Mouse (Mus musculus): ENCODE measurements around the gene Nrcam.

Nrcam gene

GRCm38 (mm10) chr12:44304869-44305268, 23.8 kb upstream of the Nrcam start:
- Histone ChIP-seq H3K4me1 (replicated peaks; ENCODE audit: low read depth, low read length) (peaks cover 8% of the 10 kb centered on the region), H3K9me3 (ENCODE audit: low read length) (0 out of 2 replicates have a peak, but pooled peaks cover 5% of the 10 kb centered on the region), H3K4me3 (replicated peaks; ENCODE audit: low read length) (no peak overlapping the region), H3K27me3 (ENCODE audit: insufficient read depth, low read length) (no peaks in the 10 kb centered on the region), H3K36me3 (ENCODE audit: insufficient read depth, low read length) (peaks cover 24% of the 10 kb centered on the region)
- no peak for TF ChIP-seq POU5F1 (IDR thresholded peaks at IDR 0.05; ENCODE audit: borderline replicate concordance, low read length)
- TF ChIP-seq NANOG (IDR thresholded peaks at IDR 0.05; ENCODE audit: borderline replicate concordance, low read length) = no peak
- no peak for TF ChIP-seq CTCF (conservative IDR thresholded peaks at IDR 0.05; ENCODE audit: low read length)

- no peak for TF ChIP-seq NANOG (IDR thresholded peaks at IDR 0.05; ENCODE audit: borderline replicate concordance, low read length)
- TF ChIP-seq POU5F1 (IDR thresholded peaks at IDR 0.05; ENCODE audit: borderline replicate concordance, low read length) = no peak
- TF ChIP-seq CTCF (conservative IDR thresholded peaks at IDR 0.05; ENCODE audit: low read length) = no peak
- Histone ChIP-seq H3K9me3 (ENCODE audit: low read length) (0 out of 2 replicates have a peak, but pooled peaks cover 5% of the 10 kb centered on the region), H3K27me3 (ENCODE audit: insufficient read depth, low read length) (no peaks in the 10 kb centered on the region), H3K4me3 (replicated peaks; ENCODE audit: low read length) (no peak overlapping the region), H3K36me3 (ENCODE audit: insufficient read depth, low read length) (peaks cover 29% of the 10 kb centered on the region), H3K4me1 (replicated peaks; ENCODE audit: low read depth, low read length) (peaks cover 8% of the 10 kb centered on the region)
These were observed 20.5 kb upstream of the Nrcam start for GRCm38 (mm10) chr12:44308221-44308620.

- no peaks in the 10 kb centered on the region for H3K27me3 ChIP-seq (ENCODE audit: insufficient read depth, low read length)
- peaks cover 5% of the 10 kb centered on the region for H3K36me3 ChIP-seq (ENCODE audit: insufficient read depth, low read length)
- peaks cover 9% of the 10 kb centered on the region; the same call in 1 of the 2 replicates for H3K4me1 ChIP-seq (replicated peaks; ENCODE audit: low read depth, low read length)
- no peak overlapping the region for H3K4me3 ChIP-seq (replicated peaks; ENCODE audit: low read length)
- no peaks in the 10 kb centered on the region for H3K9me3 ChIP-seq (ENCODE audit: low read length)
- no peak for TF ChIP-seq POU5F1 (IDR thresholded peaks at IDR 0.05; ENCODE audit: borderline replicate concordance, low read length)
- TF ChIP-seq NANOG (IDR thresholded peaks at IDR 0.05; ENCODE audit: borderline replicate concordance, low read length) = no peak
- no peak for TF ChIP-seq CTCF (conservative IDR thresholded peaks at IDR 0.05; ENCODE audit: low read length)
These were observed 13.5 kb upstream of the Nrcam start for GRCm38 (mm10) chr12:44315212-44315611.

GRCm38 (mm10) chr12:44325091-44325490, 3.6 kb upstream of the Nrcam start:
- peaks cover 11% of the 10 kb centered on the region for H3K4me1 ChIP-seq (replicated peaks; ENCODE audit: low read depth, low read length)
- no peaks in the 10 kb centered on the region for H3K9me3 ChIP-seq (ENCODE audit: low read length)
- H3K27me3 ChIP-seq (ENCODE audit: insufficient read depth, low read length) = peaks cover 24% of the 10 kb centered on the region
- no peak overlapping the region for H3K4me3 ChIP-seq (replicated peaks; ENCODE audit: low read length)
- no peaks in the 10 kb centered on the region for H3K36me3 ChIP-seq (ENCODE audit: insufficient read depth, low read length)
- TF ChIP-seq POU5F1 (IDR thresholded peaks at IDR 0.05; ENCODE audit: borderline replicate concordance, low read length) (no peak), CTCF (conservative IDR thresholded peaks at IDR 0.05; ENCODE audit: low read length) (no peak), NANOG (IDR thresholded peaks at IDR 0.05; ENCODE audit: borderline replicate concordance, low read length) (no peak)

- H3K27me3 ChIP-seq (ENCODE audit: insufficient read depth, low read length) = peaks cover 43% of the 10 kb centered on the region
- no peak overlapping the region for H3K4me3 ChIP-seq (replicated peaks; ENCODE audit: low read length)
- H3K36me3 ChIP-seq (ENCODE audit: insufficient read depth, low read length) = no peaks in the 10 kb centered on the region
- peak; percentile 13; the same call in 1 of the 2 replicates for TF ChIP-seq CTCF (conservative IDR thresholded peaks at IDR 0.05; ENCODE audit: low read length)
- no peak for TF ChIP-seq NANOG (IDR thresholded peaks at IDR 0.05; ENCODE audit: borderline replicate concordance, low read length)
- no peaks in the 10 kb centered on the region for H3K9me3 ChIP-seq (ENCODE audit: low read length)
- peaks cover 23% of the 10 kb centered on the region for H3K4me1 ChIP-seq (replicated peaks; ENCODE audit: low read depth, low read length)
These were observed 1.2 kb upstream of the Nrcam start for GRCm38 (mm10) chr12:44327452-44327851.

- TF ChIP-seq NANOG (IDR thresholded peaks at IDR 0.05; ENCODE audit: borderline replicate concordance, low read length) = no peak
- no peak for TF ChIP-seq CTCF (conservative IDR thresholded peaks at IDR 0.05; ENCODE audit: low read length)
- TF ChIP-seq POU5F1 (IDR thresholded peaks at IDR 0.05; ENCODE audit: borderline replicate concordance, low read length) = no peak
- H3K9me3 ChIP-seq (ENCODE audit: low read length) = no peaks in the 10 kb centered on the region
- H3K4me1 ChIP-seq (replicated peaks; ENCODE audit: low read depth, low read length) = peaks cover 23% of the 10 kb centered on the region
- H3K27me3 ChIP-seq (ENCODE audit: insufficient read depth, low read length) = peaks cover 43% of the 10 kb centered on the region
- H3K4me3 ChIP-seq (replicated peaks; ENCODE audit: low read length) = peak overlapping the region; percentile 88
- no peaks in the 10 kb centered on the region for H3K36me3 ChIP-seq (ENCODE audit: insufficient read depth, low read length)
These were observed 881 bp downstream of the Nrcam start for GRCm38 (mm10) chr12:44329316-44330215.

GRCm38 (mm10) chr12:44330216-44330719, 1.6 kb downstream of the Nrcam start:
- Histone ChIP-seq H3K4me3 (replicated peaks; ENCODE audit: low read length) (peak overlapping the region; percentile 88), H3K9me3 (ENCODE audit: low read length) (no peaks in the 10 kb centered on the region), H3K27me3 (ENCODE audit: insufficient read depth, low read length) (peaks cover 45% of the 10 kb centered on the region), H3K36me3 (ENCODE audit: insufficient read depth, low read length) (no peaks in the 10 kb centered on the region), H3K4me1 (replicated peaks; ENCODE audit: low read depth, low read length) (peaks cover 23% of the 10 kb centered on the region)
- TF ChIP-seq NANOG (IDR thresholded peaks at IDR 0.05; ENCODE audit: borderline replicate concordance, low read length) (no peak), CTCF (conservative IDR thresholded peaks at IDR 0.05; ENCODE audit: low read length) (0 out of 2 replicates have a peak, but pooled peaks have one; percentile 3)

GRCm38 (mm10) chr12:44337136-44337640, 8.5 kb downstream of the Nrcam start:
- peaks cover 3% of the 10 kb centered on the region; the same call in 1 of the 2 replicates for H3K27me3 ChIP-seq (ENCODE audit: insufficient read depth, low read length)
- no peak overlapping the region for H3K4me3 ChIP-seq (replicated peaks; ENCODE audit: low read length)
- TF ChIP-seq NANOG (IDR thresholded peaks at IDR 0.05; ENCODE audit: borderline replicate concordance, low read length) (no peak), POU5F1 (IDR thresholded peaks at IDR 0.05; ENCODE audit: borderline replicate concordance, low read length) (no peak), CTCF (conservative IDR thresholded peaks at IDR 0.05; ENCODE audit: low read length) (no peak)

More at GRCm38 (mm10) chr12:44337136-44337640, 8.5 kb downstream of the Nrcam start:
- Histone ChIP-seq H3K4me1 (replicated peaks; ENCODE audit: low read depth, low read length) (peaks cover 11% of the 10 kb centered on the region), H3K9me3 (ENCODE audit: low read length) (no peaks in the 10 kb centered on the region), H3K36me3 (ENCODE audit: insufficient read depth, low read length) (no peaks in the 10 kb centered on the region)
